Mouse (Mus musculus): ENCODE measurements around the gene Cd4. TPM values are rescaled to one million over a fixed set of nuclear protein-coding genes. Genes with fewer than 3 reads are reported as not detected.

Cd4 gene
- polyA plus RNA-seq, 1 experiment from 2014 or later = not detected

GRCm38 (mm10) chr6:124914511-124914910, 26.5 kb upstream of the Cd4 start:
- Histone ChIP-seq H3K27ac (no peak overlapping the region), H3K9ac (no peak overlapping the region), H3K9me3 (replicated peaks) (no peaks in the 10 kb centered on the region), H3K4me2 (no peak overlapping the region), H3K4me3 (replicated peaks) (no peak overlapping the region), H3K4me1 (replicated peaks) (peaks cover 62% of the 10 kb centered on the region), H3K36me3 (peaks cover 12% of the 10 kb centered on the region), H3K27me3 (peaks cover 96% of the 10 kb centered on the region)
- DNase-seq = no peak
- ATAC-seq (ENCODE audit: low read depth) = no peak
- WGBS (ENCODE audit: insufficient replicate concordance) = 69% methylated on average over 7 of the region's 7 CpGs

GRCm38 (mm10) chr6:124913721-124914285, 25.8 kb upstream of the Cd4 start:
- Histone ChIP-seq H3K4me3 (replicated peaks) (no peak overlapping the region), H3K9me3 (replicated peaks) (no peaks in the 10 kb centered on the region), H3K36me3 (peaks cover 12% of the 10 kb centered on the region), H3K4me2 (no peak overlapping the region), H3K27me3 (peaks cover 96% of the 10 kb centered on the region), H3K4me1 (replicated peaks) (peaks cover 56% of the 10 kb centered on the region), H3K9ac (no peak overlapping the region; the same call in 1 of the 2 replicates), H3K27ac (no peak overlapping the region)
- ATAC-seq (ENCODE audit: low read depth) = no peak
- WGBS (ENCODE audit: insufficient replicate concordance) = 69% methylated on average over 14 of the region's 14 CpGs
- DNase-seq = no peak

GRCm38 (mm10) chr6:124913214-124913613, 25.2 kb upstream of the Cd4 start:
- WGBS (ENCODE audit: insufficient replicate concordance) = 29% methylated on average over 6 of the region's 6 CpGs
- H3K27me3 ChIP-seq = peaks cover 94% of the 10 kb centered on the region
- no peak overlapping the region for H3K27ac ChIP-seq
- no peaks in the 10 kb centered on the region for H3K9me3 ChIP-seq (replicated peaks)
- H3K4me1 ChIP-seq (replicated peaks) = peaks cover 51% of the 10 kb centered on the region
- no peak overlapping the region for H3K4me3 ChIP-seq (replicated peaks)
- peaks cover 12% of the 10 kb centered on the region for H3K36me3 ChIP-seq
- ATAC-seq (ENCODE audit: low read depth) = no peak
- DNase-seq = no peak
- no peak overlapping the region for H3K9ac ChIP-seq
- H3K4me2 ChIP-seq = no peak overlapping the region

- Histone ChIP-seq H3K4me3 (replicated peaks) (no peak within 1 kb of the TSS), H3K9me3 (replicated peaks) (no peaks in the 10 kb centered on the region), H3K27ac (no peak within 1 kb of the TSS), H3K4me1 (replicated peaks) (peaks cover 37% of the 10 kb centered on the region), H3K4me2 (no peak within 1 kb of the TSS), H3K9ac (no peak within 1 kb of the TSS), H3K36me3 (peaks cover 12% of the 10 kb centered on the region), H3K27me3 (peaks cover 91% of the 10 kb centered on the region)
- 21% methylated on average over 13 of the region's 13 CpGs for WGBS (ENCODE audit: insufficient replicate concordance)
- DNase-seq = no peak
- no peak for ATAC-seq (ENCODE audit: low read depth)
Observed at GRCm38 (mm10) chr6:124911533-124912218, 23.7 kb upstream of the Cd4 start, which contains the start of gene Lag3. Lag3 (minus strand) TSS chr6:124911705.

- DNase-seq (no peak), ATAC-seq (ENCODE audit: low read depth) (no peak)
- 4% methylated on average over 32 of the region's 32 CpGs for WGBS (ENCODE audit: insufficient replicate concordance)
- Histone ChIP-seq H3K9me3 (replicated peaks) (no peaks in the 10 kb centered on the region), H3K27ac (no peak overlapping the region), H3K4me3 (replicated peaks) (no peak overlapping the region), H3K36me3 (peaks cover 12% of the 10 kb centered on the region), H3K4me1 (replicated peaks) (peaks cover 27% of the 10 kb centered on the region), H3K9ac (no peak overlapping the region), H3K27me3 (peaks cover 75% of the 10 kb centered on the region), H3K4me2 (peak overlapping the region; percentile 35; the same call in 1 of the 2 replicates)
Observed at GRCm38 (mm10) chr6:124910032-124910431, 22.0 kb upstream of the Cd4 start.

GRCm38 (mm10) chr6:124907767-124908166, 19.7 kb upstream of the Cd4 start:
- H3K4me1 ChIP-seq (replicated peaks) = peaks cover 17% of the 10 kb centered on the region
- H3K27ac ChIP-seq = no peak overlapping the region
- H3K27me3 ChIP-seq = peaks cover 56% of the 10 kb centered on the region
- H3K4me2 ChIP-seq = no peak overlapping the region
- H3K9me3 ChIP-seq (replicated peaks) = no peaks in the 10 kb centered on the region
- H3K4me3 ChIP-seq (replicated peaks) = no peak overlapping the region
- WGBS (ENCODE audit: insufficient replicate concordance) = 42% methylated on average over 1 of the region's 1 CpGs
- DNase-seq = no peak
- H3K36me3 ChIP-seq = no peaks in the 10 kb centered on the region
- ATAC-seq (ENCODE audit: low read depth) = no peak
- H3K9ac ChIP-seq = no peak overlapping the region

GRCm38 (mm10) chr6:124904991-124905860, 17.2 kb upstream of the Cd4 start:
- no peak for ATAC-seq (ENCODE audit: low read depth)
- H3K4me2 ChIP-seq = peak overlapping the region; percentile 91
- H3K9ac ChIP-seq = no peak overlapping the region

GRCm38 (mm10) chr6:124904161-124904981, 16.4 kb upstream of the Cd4 start:
- Histone ChIP-seq H3K36me3 (no peaks in the 10 kb centered on the region), H3K27ac (peak overlapping the region; percentile 85), H3K4me1 (replicated peaks) (peaks cover 13% of the 10 kb centered on the region), H3K9ac (peak overlapping the region; percentile 72), H3K4me2 (peak overlapping the region; percentile 91), H3K27me3 (peaks cover 22% of the 10 kb centered on the region), H3K4me3 (replicated peaks) (peak overlapping the region; percentile 68), H3K9me3 (replicated peaks) (no peaks in the 10 kb centered on the region)
- peak; percentile 50 for DNase-seq
- WGBS (ENCODE audit: insufficient replicate concordance) = 20% methylated on average over 24 of the region's 24 CpGs
- ATAC-seq (ENCODE audit: low read depth) = peak; percentile 56

More at GRCm38 (mm10) chr6:124904991-124905860, 17.2 kb upstream of the Cd4 start:
- Histone ChIP-seq H3K9me3 (replicated peaks) (no peaks in the 10 kb centered on the region), H3K4me3 (replicated peaks) (no peak overlapping the region), H3K27ac (no peak overlapping the region), H3K36me3 (no peaks in the 10 kb centered on the region), H3K4me1 (replicated peaks) (peaks cover 17% of the 10 kb centered on the region), H3K27me3 (peaks cover 31% of the 10 kb centered on the region)
- 57% methylated on average over 16 of the region's 16 CpGs for WGBS (ENCODE audit: insufficient replicate concordance)
- DNase-seq = no peak

GRCm38 (mm10) chr6:124903580-124904151, 15.6 kb upstream of the Cd4 start:
- peak overlapping the region; percentile 91 for H3K4me2 ChIP-seq
- no peaks in the 10 kb centered on the region for H3K36me3 ChIP-seq
- H3K9me3 ChIP-seq (replicated peaks) = no peaks in the 10 kb centered on the region
- under 1% methylated on average over 23 of the region's 23 CpGs for WGBS (ENCODE audit: insufficient replicate concordance)
- H3K27ac ChIP-seq = peak overlapping the region; percentile 85
- H3K4me1 ChIP-seq (replicated peaks) = peaks cover 13% of the 10 kb centered on the region
- peak; percentile 86 for DNase-seq
- peak overlapping the region; percentile 72 for H3K9ac ChIP-seq
- peak overlapping the region; percentile 68 for H3K4me3 ChIP-seq (replicated peaks)
- peak; percentile 73 for ATAC-seq (ENCODE audit: low read depth)
- peaks cover 17% of the 10 kb centered on the region for H3K27me3 ChIP-seq

GRCm38 (mm10) chr6:124901851-124902250, 13.8 kb upstream of the Cd4 start:
- H3K9me3 ChIP-seq (replicated peaks) = no peaks in the 10 kb centered on the region
- H3K4me1 ChIP-seq (replicated peaks) = peaks cover 13% of the 10 kb centered on the region
- H3K4me2 ChIP-seq = no peak overlapping the region
- DNase-seq (no peak), ATAC-seq (ENCODE audit: low read depth) (no peak)
- H3K27ac ChIP-seq = no peak overlapping the region
- H3K4me3 ChIP-seq (replicated peaks) = no peak overlapping the region
- H3K9ac ChIP-seq = no peak overlapping the region
- H3K27me3 ChIP-seq = no peaks in the 10 kb centered on the region
- H3K36me3 ChIP-seq = no peaks in the 10 kb centered on the region
